Mouse (Mus musculus) small intestine, adult 2 months (tissue): ENCODE results near the gene Ptprd. TPM values are rescaled to one million over a fixed set of nuclear protein-coding genes. Genes with fewer than 3 reads are reported as not detected.

Experiments used
- H3K27ac ChIP-seq: fragments of 200-500 bp; 2 replicates; pipeline ENCODE4 v1.5.1; 2012; ENCODE audit warnings: low read depth, low read length, control low read depth, inconsistent platforms; ENCODE audit not compliant: insufficient read depth
- H3K27me3 ChIP-seq: fragments of 200-500 bp; 2 replicates; pipeline ENCODE4 v1.6.1; 2012; ENCODE audit warnings: mild to moderate bottlenecking, moderate library complexity, low read length, inconsistent platforms; ENCODE audit not compliant: control insufficient read depth, insufficient read depth
- H3K36me3 ChIP-seq: fragments of 200-500 bp; 2 replicates; pipeline ENCODE4 v1.6.1; 2012; ENCODE audit warnings: mild to moderate bottlenecking, low read length, control low read depth, inconsistent platforms; ENCODE audit not compliant: control insufficient read depth, insufficient read depth
- H3K4me1 ChIP-seq: fragments of 200-500 bp; 2 replicates; pipeline ENCODE4 v1.6.1; 2012; ENCODE audit warnings: low read length, inconsistent platforms, mixed read lengths; ENCODE audit not compliant: control insufficient read depth, insufficient read depth, insufficient read length
- H3K4me3 ChIP-seq: fragments of 200-500 bp; 2 replicates; pipeline ENCODE4 v1.5.1; 2012; ENCODE audit warnings: low read depth, mild to moderate bottlenecking, control low read depth, inconsistent platforms, low read length, moderate library complexity
- CTCF ChIP-seq: fragments of 200-500 bp; IDR thresholded peaks from 2 replicates; pipeline ENCODE4 v1.5.1; 2012; ENCODE audit warnings: low read depth, mild to moderate bottlenecking, control low read depth, inconsistent platforms, low read length, moderate library complexity, mixed read lengths; ENCODE audit not compliant: insufficient replicate concordance, insufficient read length; ENCODE audit errors: extremely low read depth
- POLR2A ChIP-seq: fragments of 200-500 bp; IDR thresholded peaks from 2 replicates; pipeline ENCODE4 v1.6.1; 2012; ENCODE audit warnings: low read depth, mild to moderate bottlenecking, control low read depth, inconsistent platforms, low read length, moderate library complexity
- WGBS: fragments of 180-500 bp; shearing (Covaris S2); methylation state at CpG from one replicate; pipeline ENCODE4 v1.1.7; 2018; 5-methylcytosine and 5-hydroxymethylcytosine counted together
- polyA plus RNA-seq: library from polyadenylated mRNA; depleted of rRNA; stranded (reverse); fragments of >200 nt; gene quantifications from 2 replicates; pipeline ENCODE4 v1.2.3, GENCODE M21; 2012

Ptprd gene
- polyA plus RNA-seq, 1 experiment, result 1.5 TPM

- Histone ChIP-seq H3K4me3 (no peak overlapping the region), H3K4me1 (no peaks in the 10 kb centered on the region), H3K36me3 (no peaks in the 10 kb centered on the region), H3K27ac (no peak overlapping the region), H3K27me3 (no peaks in the 10 kb centered on the region)
- 77% methylated on average over 1 of the region's 1 CpGs for WGBS
- TF ChIP-seq CTCF (no peak), POLR2A (no peak)
Observed at GRCm38 (mm10) chr4:76352468-76352867, 1859.3 kb downstream of the Ptprd start.

DNA sequence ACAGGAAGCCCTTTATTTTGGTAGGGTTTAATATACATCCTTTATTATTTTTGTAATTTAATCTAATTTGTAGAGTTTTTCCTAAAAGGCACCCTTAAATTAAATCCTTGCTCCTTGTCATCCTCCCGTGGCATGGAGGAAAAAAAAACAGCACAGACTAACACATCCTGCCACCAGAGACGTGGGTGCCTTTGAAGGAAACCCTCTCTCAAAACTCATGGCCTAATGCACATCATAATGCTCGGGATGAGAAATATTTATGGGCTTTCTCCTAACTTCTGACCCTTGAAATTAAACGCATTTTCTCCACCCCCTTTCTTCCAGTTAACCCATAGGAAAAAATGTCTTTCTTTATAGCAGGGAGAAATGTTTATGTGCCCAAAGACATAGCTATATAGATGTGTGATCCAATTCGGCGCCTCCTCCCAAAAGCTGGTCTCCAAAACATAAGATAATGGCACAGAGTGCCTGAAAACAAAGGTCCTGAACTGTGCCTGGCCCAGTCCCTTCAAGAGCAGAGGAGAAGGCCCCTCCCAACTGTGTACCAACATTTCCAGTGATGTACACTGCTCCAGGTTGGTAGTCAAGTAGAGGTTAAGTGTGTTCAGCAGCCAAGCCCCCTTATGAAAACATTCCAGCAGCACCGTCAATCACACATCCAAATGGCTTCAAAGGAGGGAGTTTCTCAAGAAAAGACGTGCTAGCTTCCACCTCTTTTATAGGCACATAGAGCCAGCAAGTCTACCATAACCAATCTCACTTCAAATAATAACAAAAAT, 1860.4 kb downstream of the Ptprd start:
- Histone ChIP-seq H3K27me3 (no peaks in the 10 kb centered on the region), H3K27ac (no peak overlapping the region), H3K4me3 (no peak overlapping the region), H3K36me3 (no peaks in the 10 kb centered on the region), H3K4me1 (no peaks in the 10 kb centered on the region)
- WGBS, result 71% methylated on average over 8 of the region's 8 CpGs
- TF ChIP-seq POLR2A (no peak), CTCF (no peak)

- WGBS, result 30% methylated on average over 3 of the region's 3 CpGs
Observed at GRCm38 (mm10) chr4:76350241-76350962, 1861.4 kb downstream of the Ptprd start.

DNA sequence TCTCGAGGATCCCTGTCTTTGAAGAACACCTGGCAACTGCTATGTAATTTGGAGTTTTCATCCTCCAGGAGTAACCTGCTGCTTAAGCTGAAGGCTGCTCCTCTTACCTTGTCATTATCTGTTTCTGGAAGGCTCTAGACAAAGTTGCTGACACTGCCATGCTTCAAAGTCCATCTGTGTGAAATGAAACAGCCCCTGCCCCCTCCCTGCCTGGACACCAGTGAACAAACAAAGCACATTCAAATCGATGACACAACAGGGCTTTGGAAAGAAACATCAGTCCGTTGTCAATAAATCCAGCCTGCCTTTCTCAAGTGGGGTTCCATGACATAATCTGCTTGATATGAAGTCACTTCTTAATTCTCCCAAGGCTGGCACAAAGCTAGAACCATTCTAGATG, 1867.7 kb downstream of the Ptprd start:
- 17% methylated on average over 3 of the region's 3 CpGs for WGBS
- Histone ChIP-seq H3K4me1 (peaks cover 4% of the 10 kb centered on the region; the same call in 1 of the 2 replicates), H3K27ac (peak overlapping the region; percentile 68), H3K36me3 (no peaks in the 10 kb centered on the region), H3K27me3 (no peaks in the 10 kb centered on the region), H3K4me3 (no peak overlapping the region)
- TF ChIP-seq CTCF (no peak), POLR2A (no peak)

More at GRCm38 (mm10) chr4:76350241-76350962, 1861.4 kb downstream of the Ptprd start:
- H3K4me1 ChIP-seq, result no peaks in the 10 kb centered on the region
- no peak overlapping the region for H3K4me3 ChIP-seq
- H3K36me3 ChIP-seq, result no peaks in the 10 kb centered on the region
- TF ChIP-seq POLR2A (no peak), CTCF (no peak)
- H3K27me3 ChIP-seq, result no peaks in the 10 kb centered on the region
- no peak overlapping the region for H3K27ac ChIP-seq

GRCm38 (mm10) chr4:76337926-76338325, 1873.8 kb downstream of the Ptprd start:
- peaks cover 5% of the 10 kb centered on the region; the same call in 1 of the 2 replicates for H3K4me1 ChIP-seq
- no peaks in the 10 kb centered on the region for H3K27me3 ChIP-seq
- no peaks in the 10 kb centered on the region for H3K36me3 ChIP-seq
- TF ChIP-seq POLR2A (no peak), CTCF (no peak)
- no peak overlapping the region for H3K27ac ChIP-seq
- WGBS, result 33% methylated on average over 1 of the region's 1 CpGs
- no peak overlapping the region for H3K4me3 ChIP-seq

DNA sequence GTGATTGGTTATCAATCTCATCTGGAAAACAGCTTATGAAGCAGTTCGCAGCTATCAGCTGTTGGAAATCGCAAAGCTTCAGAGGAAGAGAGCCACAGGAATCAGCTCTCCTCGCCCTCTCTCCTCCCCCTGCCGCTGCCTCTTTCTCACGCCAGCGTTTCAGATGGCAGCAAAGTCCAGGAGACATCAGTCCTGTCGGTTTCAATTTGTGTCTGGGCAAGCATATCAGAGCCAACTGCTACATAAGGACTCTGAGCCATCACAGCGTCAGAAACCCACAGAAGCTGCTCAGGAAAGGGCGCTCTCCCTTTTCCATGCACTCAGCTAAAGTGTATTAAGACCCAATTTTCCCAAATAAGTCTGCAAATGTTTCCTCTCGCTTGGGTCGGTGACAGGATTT, 1884.4 kb downstream of the Ptprd start:
- peak overlapping the region; percentile 31 for H3K4me3 ChIP-seq
- no peak for TF ChIP-seq POLR2A
- TF ChIP-seq CTCF, result no peak
- 12% methylated on average over 11 of the region's 11 CpGs for WGBS

DNA sequence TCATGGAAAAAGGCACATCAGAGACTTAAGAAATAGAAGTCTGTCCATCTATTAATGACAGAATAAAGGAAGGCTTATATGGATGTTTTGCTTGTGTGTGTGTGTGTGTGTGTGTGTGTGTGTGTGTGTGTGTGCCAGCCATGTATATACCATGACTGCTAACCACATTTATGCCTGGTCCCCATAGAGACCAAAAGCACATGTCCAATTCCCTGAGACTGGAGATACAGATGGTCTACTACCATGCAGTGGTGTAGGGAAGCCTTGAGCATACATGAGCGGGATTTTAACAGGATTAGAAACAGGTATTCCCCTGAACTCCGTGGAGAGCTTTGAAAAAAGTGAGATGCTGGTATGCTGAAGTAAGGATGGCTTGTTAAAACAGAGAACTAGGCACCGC, 1886.1 kb downstream of the Ptprd start:
- no peaks in the 10 kb centered on the region for H3K36me3 ChIP-seq
- TF ChIP-seq POLR2A (no peak), CTCF (no peak)
- WGBS, result 92% methylated on average over 3 of the region's 3 CpGs
- no peak overlapping the region for H3K27ac ChIP-seq
- no peaks in the 10 kb centered on the region for H3K27me3 ChIP-seq
- no peak overlapping the region for H3K4me3 ChIP-seq
- peaks cover 4% of the 10 kb centered on the region; the same call in 1 of the 2 replicates for H3K4me1 ChIP-seq

More for the DNA sequence above, 1884.4 kb downstream of the Ptprd start:
- Histone ChIP-seq H3K36me3 (no peaks in the 10 kb centered on the region), H3K4me1 (peaks cover 4% of the 10 kb centered on the region; the same call in 1 of the 2 replicates), H3K27ac (peak overlapping the region; percentile 83), H3K27me3 (no peaks in the 10 kb centered on the region)
